Mouse (Mus musculus): ENCODE results near the gene Faf2. TPM values are rescaled to one million over a fixed set of nuclear protein-coding genes. Genes with fewer than 3 reads are reported as not detected.

Faf2 gene
- polyA plus RNA-seq, 1 experiment from 2014 or later: 98.5 TPM

GRCm38 (mm10) chr13:54690151-54690740 is 68.7 kb downstream of the Faf2 start:
- no peak for DNase-seq
- Histone ChIP-seq H3K4me3 (replicated peaks; ENCODE audit: low read depth, low read length) (no peak overlapping the region), H3K27ac (replicated peaks; ENCODE audit: low read depth, low read length) (no peak overlapping the region), H3K4me1 (ENCODE audit: control insufficient read depth, insufficient read depth, low read length) (peaks cover 36% of the 10 kb centered on the region), H3K9ac (replicated peaks; ENCODE audit: low read length) (no peak overlapping the region), H3K9me3 (ENCODE audit: control insufficient read depth, low read length) (no peaks in the 10 kb centered on the region), H3K4me2 (ENCODE audit: low read length) (no peak overlapping the region), H3K27me3 (ENCODE audit: control insufficient read depth, insufficient read depth, low read length) (no peaks in the 10 kb centered on the region), H3K36me3 (ENCODE audit: control insufficient read depth, insufficient read depth, low read length) (no peaks in the 10 kb centered on the region)
- 97% methylated on average over 8 of the region's 8 CpGs for WGBS
- ATAC-seq (ENCODE audit: low FRiP score, low TSS enrichment): no peak

DNA sequence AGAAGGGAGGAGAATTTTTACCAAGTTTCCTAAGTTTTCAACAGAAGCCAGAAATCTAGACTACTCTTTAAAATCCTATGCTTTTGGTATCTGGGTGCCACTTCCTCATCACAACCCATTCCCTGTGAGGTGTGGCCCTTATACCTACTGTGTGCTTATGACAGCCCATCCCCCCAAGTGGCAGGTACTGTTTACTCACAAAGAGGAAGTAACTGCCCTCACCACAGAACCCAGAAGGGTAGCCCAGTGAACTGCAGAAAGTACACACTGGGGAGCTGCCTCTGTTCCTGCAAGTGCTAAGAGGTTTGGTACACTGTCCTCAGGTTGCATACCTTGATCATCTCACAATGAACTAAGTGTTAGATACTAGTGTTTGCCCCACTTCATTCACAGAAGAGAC is 70.2 kb downstream of the Faf2 start:
- ATAC-seq (ENCODE audit: low FRiP score, low TSS enrichment) (no peak), DNase-seq (no peak)
- Histone ChIP-seq H3K4me3 (replicated peaks; ENCODE audit: low read depth, low read length) (peak overlapping the region; percentile 97), H3K36me3 (ENCODE audit: control insufficient read depth, insufficient read depth, low read length) (no peaks in the 10 kb centered on the region), H3K4me1 (ENCODE audit: control insufficient read depth, insufficient read depth, low read length) (peaks cover 27% of the 10 kb centered on the region), H3K4me2 (ENCODE audit: low read length) (no peak overlapping the region; the same call in 1 of the 2 replicates), H3K9ac (replicated peaks; ENCODE audit: low read length) (no peak overlapping the region), H3K27me3 (ENCODE audit: control insufficient read depth, insufficient read depth, low read length) (no peaks in the 10 kb centered on the region), H3K9me3 (ENCODE audit: control insufficient read depth, low read length) (no peaks in the 10 kb centered on the region), H3K27ac (replicated peaks; ENCODE audit: low read depth, low read length) (no peak overlapping the region)

DNA sequence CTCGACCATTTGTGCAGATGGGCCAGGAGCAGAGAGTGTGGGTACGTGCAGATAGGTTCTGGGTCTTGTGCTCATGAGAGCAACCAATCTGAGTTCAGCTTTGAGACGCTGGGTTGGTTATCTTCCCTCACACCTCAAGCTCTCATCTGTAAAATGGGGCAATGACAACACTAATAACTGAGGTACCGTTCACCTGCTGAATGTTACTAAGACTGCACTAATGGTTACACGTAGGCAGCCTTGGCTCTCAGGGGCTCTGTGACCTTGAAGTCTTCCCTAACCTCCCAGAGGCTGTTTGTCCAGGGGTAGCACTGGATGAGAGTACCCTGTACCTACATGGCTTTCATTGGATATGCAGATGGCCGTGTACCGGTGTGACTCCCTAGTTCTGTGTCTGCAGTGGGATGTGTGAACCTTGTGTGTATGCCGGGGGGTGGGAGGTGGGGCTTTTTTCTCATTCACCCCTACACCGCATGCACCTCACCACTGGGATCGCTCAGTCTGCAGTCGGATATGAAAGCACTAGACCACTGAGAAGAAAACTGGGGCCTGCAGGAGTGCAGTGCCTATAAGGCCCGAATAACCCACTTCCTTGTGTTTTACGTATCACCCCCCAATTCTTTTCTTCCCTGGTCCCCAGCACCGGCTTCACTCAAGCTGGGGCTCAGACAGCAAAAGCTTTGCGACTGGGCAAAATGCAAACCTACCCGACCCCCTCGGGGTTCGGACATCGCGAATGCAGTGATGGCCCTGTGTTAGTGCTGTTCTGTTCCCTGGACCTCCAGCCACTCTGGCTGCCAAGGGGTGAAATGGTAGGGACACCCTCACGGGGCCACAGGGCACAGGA is 71.3 kb downstream of the Faf2 start:
- DNase-seq: no peak
- 16% methylated on average over 21 of the region's 21 CpGs for WGBS
- H3K4me2 ChIP-seq (ENCODE audit: low read length): peak overlapping the region; percentile 94
- H3K4me1 ChIP-seq (ENCODE audit: control insufficient read depth, insufficient read depth, low read length): peaks cover 27% of the 10 kb centered on the region
- H3K27me3 ChIP-seq (ENCODE audit: control insufficient read depth, insufficient read depth, low read length): no peaks in the 10 kb centered on the region
- no peak; the same call in 1 of the 2 replicates for ATAC-seq (ENCODE audit: low FRiP score, low TSS enrichment)
- no peaks in the 10 kb centered on the region for H3K9me3 ChIP-seq (ENCODE audit: control insufficient read depth, low read length)
- peak overlapping the region; percentile 93 for H3K9ac ChIP-seq (replicated peaks; ENCODE audit: low read length)
- H3K27ac ChIP-seq (replicated peaks; ENCODE audit: low read depth, low read length): peak overlapping the region; percentile 90
- no peaks in the 10 kb centered on the region for H3K36me3 ChIP-seq (ENCODE audit: control insufficient read depth, insufficient read depth, low read length)
- H3K4me3 ChIP-seq (replicated peaks; ENCODE audit: low read depth, low read length): peak overlapping the region; percentile 97

DNA sequence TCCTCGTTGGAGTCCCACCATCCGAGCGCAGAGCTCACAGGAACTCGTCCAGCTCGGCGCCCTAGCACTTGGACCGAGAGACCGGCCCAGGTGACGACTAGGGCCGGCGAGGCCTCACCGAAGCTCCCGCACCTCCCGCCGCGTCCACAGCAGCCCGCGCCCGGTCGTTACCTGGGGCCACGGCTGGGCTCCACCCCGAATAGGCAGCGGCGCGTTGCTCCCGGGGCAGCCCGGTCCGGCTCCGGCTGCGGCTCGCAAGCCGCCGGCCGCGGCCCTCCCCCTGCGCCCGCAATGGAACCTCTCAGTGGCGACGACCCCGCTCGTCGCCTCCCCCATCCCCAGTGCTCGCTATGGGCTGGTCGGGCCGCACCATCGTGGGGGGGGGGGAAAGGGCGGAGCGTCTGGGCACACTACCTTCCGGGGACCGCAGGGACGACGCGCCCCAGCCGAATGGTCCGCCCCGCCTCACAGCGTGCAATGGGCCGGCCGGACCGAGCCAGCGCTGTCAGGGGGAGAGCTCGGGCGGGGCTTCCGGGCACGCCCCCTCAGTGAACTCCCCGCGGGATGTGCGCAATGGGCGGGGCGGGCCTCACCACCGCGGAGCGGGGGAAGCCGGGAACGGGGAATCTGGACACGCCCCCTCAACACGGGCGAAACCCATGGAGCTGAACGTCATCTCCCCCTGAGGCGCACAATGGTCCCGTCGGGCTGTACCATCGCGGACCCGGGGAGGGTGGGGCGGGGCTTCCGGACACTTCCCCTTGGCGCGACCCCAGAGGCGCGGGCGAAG is 72.2 kb downstream of the Faf2 start, which contains the start of gene Rnf44:
Gene Rnf44 (minus strand): TSS at position 350 of the 790 bp plus-strand sequence.
- under 1% methylated on average over 91 of the region's 92 CpGs for WGBS
- DNase-seq (peak; percentile 100), ATAC-seq (ENCODE audit: low FRiP score, low TSS enrichment) (peak; percentile 98)
- peaks cover 22% of the 10 kb centered on the region for H3K4me1 ChIP-seq (ENCODE audit: control insufficient read depth, insufficient read depth, low read length)
- H3K9me3 ChIP-seq (ENCODE audit: control insufficient read depth, low read length): no peaks in the 10 kb centered on the region
- H3K27ac ChIP-seq (replicated peaks; ENCODE audit: low read depth, low read length): peak within 1 kb of the TSS; percentile 90
- H3K9ac ChIP-seq (replicated peaks; ENCODE audit: low read length): peak within 1 kb of the TSS; percentile 93
- peak within 1 kb of the TSS; percentile 97 for H3K4me3 ChIP-seq (replicated peaks; ENCODE audit: low read depth, low read length)
- H3K27me3 ChIP-seq (ENCODE audit: control insufficient read depth, insufficient read depth, low read length): no peaks in the 10 kb centered on the region
- peak within 1 kb of the TSS; percentile 94 for H3K4me2 ChIP-seq (ENCODE audit: low read length)
- H3K36me3 ChIP-seq (ENCODE audit: control insufficient read depth, insufficient read depth, low read length): no peaks in the 10 kb centered on the region

- DNase-seq: peak; percentile 92
Measured at GRCm38 (mm10) chr13:54694348-54695060, 72.9 kb downstream of the Faf2 start.

DNA sequence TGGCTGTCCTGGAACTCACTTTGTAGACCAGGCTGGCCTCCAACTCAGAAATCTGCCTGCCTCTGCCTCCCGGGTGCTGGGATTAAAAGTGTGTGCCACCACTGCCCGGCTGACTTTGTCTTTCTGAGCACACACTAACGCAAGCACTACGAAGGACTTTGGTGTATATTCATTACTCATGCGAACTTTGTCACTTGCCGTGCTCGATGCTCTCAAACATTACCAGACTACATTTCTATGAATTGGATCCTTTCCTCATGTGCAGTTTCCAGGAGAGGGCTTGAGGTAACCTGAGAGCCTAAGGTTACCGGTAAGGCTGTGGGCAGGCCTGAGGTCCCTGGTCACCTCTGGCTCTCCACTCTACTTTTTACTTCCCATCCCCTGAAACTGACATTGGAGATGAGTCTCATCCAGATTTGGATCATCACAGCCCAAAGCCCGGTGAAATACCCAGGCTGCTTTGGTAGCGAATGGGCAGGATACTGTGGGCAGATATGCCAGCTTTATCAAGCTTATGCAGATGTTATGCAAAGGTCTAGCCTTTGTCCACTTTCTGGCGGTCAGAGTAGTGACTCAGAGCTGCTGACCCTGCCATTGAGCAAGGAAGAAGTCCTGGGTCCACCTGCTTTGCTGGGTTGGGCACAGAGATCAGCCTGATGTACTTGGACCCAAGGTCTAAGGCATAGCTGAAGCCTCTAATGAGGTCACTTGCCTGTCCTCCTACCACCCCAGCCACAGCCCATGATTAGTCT is 74.1 kb downstream of the Faf2 start:
- H3K9ac ChIP-seq (replicated peaks; ENCODE audit: low read length): no peak overlapping the region
- no peak for ATAC-seq (ENCODE audit: low FRiP score, low TSS enrichment)
- no peak overlapping the region for H3K27ac ChIP-seq (replicated peaks; ENCODE audit: low read depth, low read length)

More at GRCm38 (mm10) chr13:54694348-54695060, 72.9 kb downstream of the Faf2 start:
- Histone ChIP-seq H3K4me1 (ENCODE audit: control insufficient read depth, insufficient read depth, low read length) (peaks cover 22% of the 10 kb centered on the region), H3K9ac (replicated peaks; ENCODE audit: low read length) (peak overlapping the region; percentile 65), H3K9me3 (ENCODE audit: control insufficient read depth, low read length) (no peaks in the 10 kb centered on the region), H3K27me3 (ENCODE audit: control insufficient read depth, insufficient read depth, low read length) (no peaks in the 10 kb centered on the region), H3K4me3 (replicated peaks; ENCODE audit: low read depth, low read length) (peak overlapping the region; percentile 97), H3K27ac (replicated peaks; ENCODE audit: low read depth, low read length) (peak overlapping the region; percentile 90), H3K36me3 (ENCODE audit: control insufficient read depth, insufficient read depth, low read length) (no peaks in the 10 kb centered on the region), H3K4me2 (ENCODE audit: low read length) (peak overlapping the region; percentile 54)
- WGBS: 17% methylated on average over 26 of the region's 26 CpGs
- ATAC-seq (ENCODE audit: low FRiP score, low TSS enrichment): peak; percentile 81

DNA sequence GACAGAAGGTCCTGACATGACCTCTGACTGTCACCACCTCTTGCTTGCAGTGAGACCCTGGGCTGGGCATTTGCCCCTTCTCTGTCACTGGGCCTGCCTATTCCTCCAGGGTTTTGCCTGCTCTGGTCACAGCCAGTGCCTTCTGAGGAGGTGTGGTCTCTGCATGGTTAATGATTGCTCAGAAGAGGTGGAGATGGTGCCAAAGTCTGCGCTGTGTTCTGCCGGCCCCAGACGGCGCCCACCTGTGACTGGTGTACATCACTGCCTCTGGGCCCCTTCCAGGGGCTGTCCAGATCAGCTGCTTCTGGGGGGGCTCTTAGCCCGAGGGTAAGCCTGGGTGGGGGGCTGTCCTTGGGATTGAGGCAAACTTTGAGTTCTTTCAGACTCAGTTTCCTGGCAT is 79.7 kb downstream of the Faf2 start, which contains the start of gene Cdhr2:
Gene Cdhr2 (plus strand): TSS at position 219 of the 400 bp plus-strand sequence.
- no peak for DNase-seq
- Histone ChIP-seq H3K36me3 (ENCODE audit: control insufficient read depth, insufficient read depth, low read length) (no peaks in the 10 kb centered on the region), H3K4me3 (replicated peaks; ENCODE audit: low read depth, low read length) (no peak within 1 kb of the TSS), H3K9ac (replicated peaks; ENCODE audit: low read length) (no peak within 1 kb of the TSS), H3K4me1 (ENCODE audit: control insufficient read depth, insufficient read depth, low read length) (no peaks in the 10 kb centered on the region), H3K9me3 (ENCODE audit: control insufficient read depth, low read length) (no peaks in the 10 kb centered on the region), H3K27ac (replicated peaks; ENCODE audit: low read depth, low read length) (no peak within 1 kb of the TSS), H3K4me2 (ENCODE audit: low read length) (no peak within 1 kb of the TSS), H3K27me3 (ENCODE audit: control insufficient read depth, insufficient read depth, low read length) (no peaks in the 10 kb centered on the region)
- WGBS: 69% methylated on average over 5 of the region's 5 CpGs
- ATAC-seq (ENCODE audit: low FRiP score, low TSS enrichment): no peak

More for the DNA sequence above, 74.1 kb downstream of the Faf2 start:
- WGBS: 91% methylated on average over 11 of the region's 11 CpGs
- Histone ChIP-seq H3K9me3 (ENCODE audit: control insufficient read depth, low read length) (no peaks in the 10 kb centered on the region), H3K4me3 (replicated peaks; ENCODE audit: low read depth, low read length) (no peak overlapping the region), H3K4me1 (ENCODE audit: control insufficient read depth, insufficient read depth, low read length) (peaks cover 22% of the 10 kb centered on the region), H3K27me3 (ENCODE audit: control insufficient read depth, insufficient read depth, low read length) (no peaks in the 10 kb centered on the region), H3K4me2 (ENCODE audit: low read length) (no peak overlapping the region), H3K36me3 (ENCODE audit: control insufficient read depth, insufficient read depth, low read length) (no peaks in the 10 kb centered on the region)
- no peak for DNase-seq

All from midbrain, embryonic 14.5 days (tissue).